Comparison of ENCODE assay signal across 24 mouse cellular contexts in the genomic region with DNA sequence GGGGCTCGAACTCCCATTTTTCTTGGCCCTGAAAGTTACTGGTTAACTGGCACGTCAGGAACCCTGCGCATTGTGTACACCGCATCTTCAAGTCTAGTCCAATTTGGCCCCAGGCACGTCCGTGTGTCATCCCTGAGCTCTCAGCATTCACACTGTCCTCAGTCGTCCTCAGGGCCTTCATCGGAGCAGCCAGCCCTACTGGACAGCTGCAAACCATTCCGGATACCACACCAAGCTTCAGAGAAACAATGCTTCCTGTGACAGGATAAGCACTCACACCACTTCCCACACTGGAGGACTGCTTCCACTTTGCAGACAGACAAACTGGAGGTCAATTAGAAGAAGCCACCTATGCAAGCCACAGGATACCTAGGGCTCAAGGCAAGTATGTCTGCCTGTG. TPM values are rescaled to one million over a fixed set of nuclear protein-coding genes. Genes with fewer than 3 reads are reported as not detected.
DNase-seq lines count a peak whose midpoint lies in the region; ATAC-seq lines count a peak whose summit lies in the region.
"Had no signal": no experiment of that assay in that cellular context is flagged by ENCODE, and none has a peak within 500 bp of the region (broad histone marks: within the 10 kb centered on the region; RNA-seq: fewer than 3 reads in every experiment).

No protein-coding gene starts in this region.

- H3K9ac ChIP-seq in lung, embryonic 15.5 days: no peak overlapping the region
- H3K9ac ChIP-seq: embryonic facial prominence, embryonic 13.5 days; forebrain, embryonic 12.5 days; heart, embryonic 15.5 days had no signal

- H3K27me3 ChIP-seq in lung, embryonic 15.5 days: peaks cover 3% of the 10 kb centered on the region

- no peaks in the 10 kb centered on the region for H3K36me3 ChIP-seq in lung, embryonic 15.5 days
- H3K36me3 ChIP-seq: embryonic facial prominence, embryonic 13.5 days; G1E; heart, embryonic 15.5 days had no signal

- no peak overlapping the region for H3K4me2 ChIP-seq in lung, embryonic 15.5 days
- H3K4me2 ChIP-seq: embryonic facial prominence, embryonic 13.5 days; forebrain, embryonic 12.5 days; heart, embryonic 11.5 days; heart, embryonic 15.5 days had no signal

- no peak overlapping the region for H3K4me3 ChIP-seq in lung, embryonic 15.5 days
- H3K4me3 ChIP-seq: embryonic facial prominence, embryonic 13.5 days; forebrain, embryonic 12.5 days; heart, embryonic 15.5 days; hindbrain, embryonic 10.5 days had no signal

- peak; percentile 9 for DNase-seq in kidney, postnatal 14 days
- no peak for DNase-seq in kidney, adult 8-10 months
- peak; percentile 17 for DNase-seq in 416B (ENCODE audit: low read depth)
- DNase-seq in lung, postnatal 14 days: peak; percentile 27
- no peak for DNase-seq in thymus, postnatal 0 days (ENCODE audit: low spot score)
- no peak for DNase-seq in cerebellum, postnatal 25 days
- DNase-seq in spleen, postnatal 4 days (ENCODE audit: low spot score in 2 of 2): no peak
- DNase-seq: adrenal gland, postnatal 10 days; B cell, adult 2 months; cerebellum, adult 11 months; cerebellum, adult 9-10 months; cerebellum, postnatal 36 days; gastrocnemius, postnatal 10 days had no signal

- H3K4me1 ChIP-seq in lung, embryonic 15.5 days: no peaks in the 10 kb centered on the region
- H3K4me1 ChIP-seq: embryonic facial prominence, embryonic 13.5 days; forebrain, embryonic 12.5 days; heart, embryonic 15.5 days had no signal

- no peaks in the 10 kb centered on the region for H3K9me3 ChIP-seq in lung, embryonic 15.5 days
- H3K9me3 ChIP-seq: embryonic facial prominence, embryonic 13.5 days; forebrain, embryonic 12.5 days; heart, embryonic 15.5 days; hindbrain, embryonic 10.5 days had no signal

- H3K27ac ChIP-seq in lung, embryonic 15.5 days: no peak overlapping the region
- H3K27ac ChIP-seq: embryonic facial prominence, embryonic 13.5 days; forebrain, embryonic 12.5 days; heart, embryonic 15.5 days; hindbrain, embryonic 10.5 days had no signal

- ATAC-seq in lung, embryonic 15.5 days (ENCODE audit: borderline replicate concordance, extremely low read depth, low FRiP score, low TSS enrichment): peak; percentile 36; the same call in 1 of the 2 replicates
- ATAC-seq: CD4-positive, CD25-positive, alpha-beta regulatory T cell, adult 4 months; forebrain, embryonic 16.5 days had no signal

- 37% methylated on average over 9 of the region's 9 CpGs for WGBS in lung, embryonic 15.5 days

RNA-seq across cellular contexts. Expression of gene Gm6588, which starts 3.9 kb away (rescaled TPM):
- not detected in 2 replicates for polyA plus RNA-seq in lung, embryonic 15.5 days (2015; fragmentation: Nextera tagmentation; extraction: Ambion mirVana)
- not detected in 2 replicates for polyA plus RNA-seq in thymus, postnatal 0 days (2015; fragmentation: Nextera tagmentation; extraction: Ambion mirVana)
- polyA plus RNA-seq: brain, embryonic 14.5 days; CD4-positive, CD25-positive, alpha-beta regulatory T cell, adult 4 months; frontal cortex, adult 2 months; G1E; heart, embryonic 11.5 days; heart, embryonic 15.5 days; hindbrain, embryonic 10.5 days had no signal

RNA-seq across cellular contexts. Expression of gene Asphd2, which starts 58.4 kb away (rescaled TPM):
- polyA plus RNA-seq in lung, embryonic 15.5 days (2015; fragmentation: Nextera tagmentation; extraction: Ambion mirVana): 3.8 and 3.9 TPM in 2 replicates
- polyA plus RNA-seq in thymus, postnatal 0 days (2015; fragmentation: Nextera tagmentation; extraction: Ambion mirVana): 0.23 and 0.63 TPM in 2 replicates
- polyA plus RNA-seq: CD4-positive, CD25-positive, alpha-beta regulatory T cell, adult 4 months; G1E had no signal

Comparison
In these comparisons a context has a peak if more than half of its experiments do, and no peak if none do; other contexts are left out.
1. DNase-seq: peak in kidney, postnatal 14 days (single experiment), 416B (single experiment) and lung, postnatal 14 days (single experiment); none in kidney, adult 8-10 months (0 of 2), thymus, postnatal 0 days (single experiment), cerebellum, postnatal 25 days (0 of 2) and spleen, postnatal 4 days (0 of 2).